Mouse (Mus musculus): ENCODE data around the gene Hsdl2. TPM values are rescaled to one million over a fixed set of nuclear protein-coding genes. Genes with fewer than 3 reads are reported as not detected.

The Hsdl2 gene
- total RNA-seq, 1 experiment from 2014 or later, result 23.4 TPM

- ATAC-seq (replicated peaks; ENCODE audit: insufficient number of reproducible peaks, low FRiP score, low TSS enrichment, poor library complexity, severe bottlenecking), result no peak
Measured at GRCm38 (mm10) chr4:59605501-59605900, 24.1 kb downstream of the Hsdl2 start.

DNA sequence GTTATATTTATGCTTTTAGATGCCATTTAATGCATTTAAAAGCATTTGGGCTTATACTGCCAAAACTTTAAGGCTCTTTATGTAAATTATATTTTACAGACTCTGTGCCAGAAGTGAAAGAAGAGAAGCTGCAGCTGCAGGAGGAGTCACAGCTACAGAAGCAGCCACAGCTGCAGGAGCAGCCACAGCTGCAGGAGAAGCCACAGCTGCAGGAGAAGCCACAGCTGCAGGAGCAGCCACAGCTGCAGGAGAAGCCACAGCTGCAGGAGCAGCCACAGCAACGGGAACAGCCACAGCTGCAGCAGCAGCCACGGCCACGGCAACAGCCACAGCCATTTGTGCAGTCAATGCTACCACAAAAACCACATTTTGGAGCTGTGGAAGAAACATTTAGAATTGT is 29.0 kb downstream of the Hsdl2 start:
- no peak for ATAC-seq (replicated peaks; ENCODE audit: insufficient number of reproducible peaks, low FRiP score, low TSS enrichment, poor library complexity, severe bottlenecking)

- ATAC-seq (replicated peaks; ENCODE audit: insufficient number of reproducible peaks, low FRiP score, low TSS enrichment, poor library complexity, severe bottlenecking), result no peak
Measured at GRCm38 (mm10) chr4:59614986-59615385, 33.6 kb downstream of the Hsdl2 start.

GRCm38 (mm10) chr4:59619611-59620245 is 38.4 kb downstream of the Hsdl2 start:
- no peak for ATAC-seq (replicated peaks; ENCODE audit: insufficient number of reproducible peaks, low FRiP score, low TSS enrichment, poor library complexity, severe bottlenecking)

DNA sequence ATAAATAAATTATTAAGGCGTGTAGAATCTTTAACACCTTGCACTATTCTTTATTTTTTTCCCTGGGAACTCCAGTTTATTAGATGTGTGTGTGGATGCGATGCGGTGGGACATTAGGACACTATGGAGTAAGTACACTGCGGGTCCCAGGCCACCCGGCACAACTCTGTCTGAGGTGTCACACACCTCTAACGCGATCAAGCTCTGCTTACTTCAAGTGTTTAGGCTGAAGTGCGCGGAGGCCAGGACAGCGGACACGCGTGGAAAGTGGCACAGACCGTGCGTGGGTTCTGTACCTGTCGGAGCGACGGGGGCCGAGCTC is 44.3 kb downstream of the Hsdl2 start:
- peak; percentile 57 for ATAC-seq (replicated peaks; ENCODE audit: insufficient number of reproducible peaks, low FRiP score, low TSS enrichment, poor library complexity, severe bottlenecking)

DNA sequence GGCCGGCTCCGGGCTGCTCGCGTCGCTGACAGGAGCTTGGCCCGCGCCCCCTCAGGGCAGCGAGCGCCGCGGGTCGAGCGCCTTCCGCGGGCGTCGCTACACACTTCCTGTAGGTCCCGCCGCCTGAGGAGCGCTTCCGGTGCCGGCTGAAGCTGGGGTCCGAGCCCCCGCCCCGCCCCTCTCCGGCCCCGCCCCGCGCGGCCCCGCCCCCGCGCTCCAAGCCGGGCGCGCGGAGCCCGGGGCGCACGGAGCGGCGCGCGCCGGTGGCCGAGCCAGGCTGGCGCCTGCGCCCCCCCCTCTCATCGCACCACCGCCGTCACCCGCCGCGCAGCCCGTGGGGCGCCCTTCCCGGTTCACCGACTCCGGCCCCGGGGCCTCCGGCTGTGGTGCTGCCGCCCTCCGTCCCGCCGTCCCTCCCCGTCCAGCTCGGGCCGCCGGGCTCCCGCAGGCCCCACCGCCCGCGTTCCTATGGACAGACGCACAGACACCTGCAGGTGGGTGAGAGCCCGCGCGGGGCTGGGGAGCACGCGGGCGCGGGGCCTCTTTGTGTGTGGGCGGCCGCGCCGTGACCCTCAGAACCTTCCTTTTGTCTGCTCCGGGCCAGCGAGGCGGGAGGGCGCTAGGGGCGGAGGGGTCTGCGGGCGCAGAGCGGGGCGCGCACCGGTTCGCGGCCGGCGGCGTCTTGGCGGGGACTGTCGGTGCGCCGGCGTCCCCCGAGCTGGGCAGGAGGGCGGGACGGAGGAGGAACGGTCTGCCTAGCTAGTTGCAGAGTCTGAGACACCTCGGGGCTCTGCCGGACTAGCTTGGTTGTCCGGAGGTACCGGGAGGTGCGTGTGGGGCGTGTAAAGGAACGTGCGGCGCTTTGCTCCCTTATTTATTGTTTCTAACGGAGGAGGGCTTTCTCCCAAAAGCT is 44.9 kb downstream of the Hsdl2 start, which contains the start of gene E130308A19Rik:
E130308A19Rik (plus strand) TSS at position 214 of the 913 bp plus-strand sequence.
- peak; percentile 73 for ATAC-seq (replicated peaks; ENCODE audit: insufficient number of reproducible peaks, low FRiP score, low TSS enrichment, poor library complexity, severe bottlenecking)

DNA sequence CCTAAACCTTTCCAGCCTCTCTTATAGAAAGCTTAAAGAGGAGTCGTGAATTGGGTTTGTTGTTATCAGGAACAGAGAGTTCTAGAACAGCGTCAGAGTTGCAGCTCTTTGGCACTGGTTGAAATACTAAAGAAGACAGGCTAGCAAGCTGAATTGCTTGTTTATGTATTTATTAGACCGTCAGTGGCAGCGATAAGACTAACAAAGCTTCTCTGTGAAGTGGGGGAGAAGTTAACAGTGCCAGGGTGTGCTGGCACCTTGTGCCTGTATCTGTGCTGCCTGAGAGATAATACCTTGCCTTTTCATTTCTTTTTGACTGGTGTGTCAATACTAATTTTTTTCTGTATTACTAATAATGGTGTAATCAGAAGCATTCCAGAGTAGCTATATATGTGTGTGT is 46.9 kb downstream of the Hsdl2 start:
- no peak for ATAC-seq (replicated peaks; ENCODE audit: insufficient number of reproducible peaks, low FRiP score, low TSS enrichment, poor library complexity, severe bottlenecking)

GRCm38 (mm10) chr4:59629076-59629874 is 47.9 kb downstream of the Hsdl2 start:
- ATAC-seq (replicated peaks; ENCODE audit: insufficient number of reproducible peaks, low FRiP score, low TSS enrichment, poor library complexity, severe bottlenecking), result no peak

DNA sequence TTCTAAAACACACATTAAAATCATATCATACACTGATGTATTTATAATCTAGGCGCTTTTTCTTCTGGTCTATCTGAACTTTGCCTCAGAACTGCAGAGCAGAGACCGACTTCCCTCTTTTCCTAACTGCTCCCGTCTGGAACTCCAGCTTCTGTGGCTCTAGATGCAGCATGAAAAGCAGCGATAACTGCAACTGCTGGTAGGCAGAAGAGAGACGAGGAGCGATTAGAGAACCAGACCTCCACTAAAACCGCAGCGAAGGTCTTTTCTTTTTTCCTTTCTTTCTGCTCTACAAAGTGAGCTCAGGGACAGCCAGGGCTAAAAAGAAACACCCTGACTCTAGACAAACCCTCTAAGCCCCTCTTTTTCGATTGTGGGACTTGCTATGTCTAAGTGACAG is 48.8 kb downstream of the Hsdl2 start:
- ATAC-seq (replicated peaks; ENCODE audit: insufficient number of reproducible peaks, low FRiP score, low TSS enrichment, poor library complexity, severe bottlenecking), result no peak

DNA sequence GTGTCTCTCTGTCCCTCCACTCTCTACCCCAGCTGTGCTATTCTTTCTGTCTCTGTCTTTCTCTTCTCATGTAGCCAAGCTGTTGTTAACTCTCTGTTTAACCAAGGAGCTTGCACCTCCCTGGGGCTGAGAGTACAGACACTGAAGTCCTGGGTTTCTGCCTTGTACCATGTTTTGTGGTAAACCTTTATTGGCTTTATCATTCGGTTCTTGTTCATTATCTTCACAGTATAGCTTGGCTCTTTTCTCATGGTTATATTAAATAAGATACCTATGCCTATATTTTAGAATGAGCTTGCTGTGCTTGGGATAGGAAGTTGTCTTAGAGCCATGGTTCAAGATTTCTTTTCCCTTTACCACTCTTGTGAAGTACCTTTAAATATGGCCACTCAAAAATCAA is 53.2 kb downstream of the Hsdl2 start:
- ATAC-seq (replicated peaks; ENCODE audit: insufficient number of reproducible peaks, low FRiP score, low TSS enrichment, poor library complexity, severe bottlenecking), result no peak

GRCm38 (mm10) chr4:59639163-59639562 is 57.8 kb downstream of the Hsdl2 start:
- no peak for ATAC-seq (replicated peaks; ENCODE audit: insufficient number of reproducible peaks, low FRiP score, low TSS enrichment, poor library complexity, severe bottlenecking)

DNA sequence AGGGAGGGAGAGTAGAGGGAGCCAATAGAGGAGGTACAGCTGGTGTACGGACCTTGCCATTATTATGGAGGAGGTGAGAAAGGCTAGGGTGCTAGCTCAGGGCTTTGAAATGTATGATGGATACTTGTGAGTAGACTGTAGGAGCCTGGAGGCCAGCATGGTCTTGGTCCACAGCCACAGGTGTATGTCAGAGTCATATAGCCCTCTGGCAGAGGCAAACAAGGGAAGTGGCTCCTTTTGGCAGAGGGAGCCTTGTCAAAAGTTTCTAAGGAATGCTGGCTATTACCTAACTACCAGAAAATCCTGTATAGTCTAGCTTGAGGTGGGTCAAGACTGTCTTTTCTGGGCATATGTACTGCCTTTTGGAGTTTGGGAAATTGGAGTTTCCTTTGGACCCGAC is 59.4 kb downstream of the Hsdl2 start:
- no peak for ATAC-seq (replicated peaks; ENCODE audit: insufficient number of reproducible peaks, low FRiP score, low TSS enrichment, poor library complexity, severe bottlenecking)

- no peak for ATAC-seq (replicated peaks; ENCODE audit: insufficient number of reproducible peaks, low FRiP score, low TSS enrichment, poor library complexity, severe bottlenecking)
Measured at GRCm38 (mm10) chr4:59642039-59642438, 60.7 kb downstream of the Hsdl2 start.

DNA sequence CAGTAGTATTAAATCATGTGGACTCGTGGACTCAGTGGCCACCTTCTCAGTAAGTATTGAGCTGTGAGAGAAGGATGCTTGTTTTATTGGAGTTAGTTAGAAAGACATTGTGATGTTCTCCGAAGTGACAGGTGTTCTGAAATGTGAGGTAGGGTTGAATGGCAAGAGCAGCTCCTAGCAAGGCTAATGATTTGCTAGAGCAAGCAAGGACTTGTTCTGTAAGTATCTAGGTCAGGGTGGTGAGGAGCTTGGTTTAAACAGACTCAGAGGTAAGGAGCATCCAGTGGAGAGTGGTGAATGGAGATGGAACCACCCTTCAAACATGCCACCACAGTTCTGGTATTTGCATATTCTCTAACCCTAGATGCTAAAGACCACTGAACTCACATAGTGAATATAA is 61.3 kb downstream of the Hsdl2 start:
- ATAC-seq (replicated peaks; ENCODE audit: insufficient number of reproducible peaks, low FRiP score, low TSS enrichment, poor library complexity, severe bottlenecking), result no peak

GRCm38 (mm10) chr4:59644431-59644830 is 63.1 kb downstream of the Hsdl2 start:
- no peak for ATAC-seq (replicated peaks; ENCODE audit: insufficient number of reproducible peaks, low FRiP score, low TSS enrichment, poor library complexity, severe bottlenecking)

DNA sequence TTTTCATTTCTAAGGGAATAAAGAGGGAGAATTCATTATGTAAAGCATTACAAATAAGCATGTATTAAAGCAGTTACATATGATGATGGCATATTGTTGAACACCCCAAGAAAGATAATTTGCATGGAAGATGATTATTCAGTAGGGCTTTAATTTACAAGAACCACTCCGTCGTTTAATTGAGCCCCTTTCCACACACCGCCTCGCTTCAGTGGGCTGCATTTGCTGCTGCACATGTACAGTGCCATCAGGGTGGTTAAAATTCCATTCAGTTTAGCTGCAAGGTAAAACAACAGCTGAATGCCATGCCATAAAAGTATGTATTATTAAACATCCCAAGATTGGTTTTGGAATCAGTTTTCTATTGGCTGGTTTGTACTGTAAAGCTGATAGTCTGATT is 63.6 kb downstream of the Hsdl2 start:
- no peak for ATAC-seq (replicated peaks; ENCODE audit: insufficient number of reproducible peaks, low FRiP score, low TSS enrichment, poor library complexity, severe bottlenecking)

GRCm38 (mm10) chr4:59645610-59646009 is 64.2 kb downstream of the Hsdl2 start:
- ATAC-seq (replicated peaks; ENCODE audit: insufficient number of reproducible peaks, low FRiP score, low TSS enrichment, poor library complexity, severe bottlenecking), result no peak

GRCm38 (mm10) chr4:59646020-59646696 is 64.8 kb downstream of the Hsdl2 start:
- no peak for ATAC-seq (replicated peaks; ENCODE audit: insufficient number of reproducible peaks, low FRiP score, low TSS enrichment, poor library complexity, severe bottlenecking)

- ATAC-seq (replicated peaks; ENCODE audit: insufficient number of reproducible peaks, low FRiP score, low TSS enrichment, poor library complexity, severe bottlenecking), result no peak
Measured at GRCm38 (mm10) chr4:59649119-59649518, 67.8 kb downstream of the Hsdl2 start.

All from monocyte, adult 5-6 weeks (primary cell).